Mouse (Mus musculus): Measurements from ENCODE around the gene Crls1. TPM values are rescaled to one million over a fixed set of nuclear protein-coding genes. Genes with fewer than 3 reads are reported as not detected.
A peak's percentile ranks its signal among the peaks of the same experiment; 100 is the strongest.

Gene Crls1
- polyA plus RNA-seq, 1 experiment = 60.4 TPM

DNA sequence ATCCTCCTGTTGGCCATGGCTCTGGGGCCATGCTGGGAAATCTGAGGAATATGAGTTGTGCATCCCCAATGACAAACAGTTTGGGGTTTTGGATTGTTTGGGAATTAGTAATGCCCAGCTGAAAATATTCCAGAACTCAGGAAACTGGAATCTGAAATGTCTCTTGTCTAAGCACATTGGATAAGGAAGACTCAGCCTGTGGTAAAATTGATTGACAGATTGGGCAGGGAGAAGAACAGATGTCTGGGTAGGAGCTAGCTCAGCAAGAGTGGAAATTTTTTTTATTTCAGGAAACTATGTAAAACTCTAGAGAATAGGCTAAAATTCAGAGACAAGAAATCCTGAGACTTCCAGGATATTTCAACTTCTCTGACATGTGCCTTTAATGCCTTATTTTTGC lies 14.0 kb downstream of the Crls1 start:
- Histone ChIP-seq H3K27ac (ENCODE audit: insufficient read depth, low read length) (no peak overlapping the region), H3K4me1 (ENCODE audit: control insufficient read depth, insufficient read depth, low read length) (peaks cover 2% of the 10 kb centered on the region; the same call in 1 of the 2 replicates), H3K4me3 (ENCODE audit: insufficient read depth, low read length) (no peak overlapping the region)
- TF ChIP-seq CTCF (IDR thresholded peaks at IDR 0.05; ENCODE audit: borderline replicate concordance, insufficient read depth, low read length) (no peak), POLR2A (IDR thresholded peaks at IDR 0.05; ENCODE audit: low read depth, low read length) (no peak)

- Histone ChIP-seq H3K27ac (ENCODE audit: insufficient read depth, low read length) (no peak overlapping the region), H3K4me3 (ENCODE audit: insufficient read depth, low read length) (no peak overlapping the region), H3K4me1 (ENCODE audit: control insufficient read depth, insufficient read depth, low read length) (peaks cover 2% of the 10 kb centered on the region; the same call in 1 of the 2 replicates)
- TF ChIP-seq CTCF (IDR thresholded peaks at IDR 0.05; ENCODE audit: borderline replicate concordance, insufficient read depth, low read length) (no peak), POLR2A (IDR thresholded peaks at IDR 0.05; ENCODE audit: low read depth, low read length) (no peak)
These were observed 15.0 kb downstream of the Crls1 start for GRCm38 (mm10) chr2:132861456-132861855.

- Histone ChIP-seq H3K4me1 (ENCODE audit: control insufficient read depth, insufficient read depth, low read length) (peaks cover 2% of the 10 kb centered on the region; the same call in 1 of the 2 replicates), H3K27ac (ENCODE audit: insufficient read depth, low read length) (no peak overlapping the region), H3K4me3 (ENCODE audit: insufficient read depth, low read length) (no peak overlapping the region)
- no peak for TF ChIP-seq CTCF (IDR thresholded peaks at IDR 0.05; ENCODE audit: borderline replicate concordance, insufficient read depth, low read length)
- no peak for TF ChIP-seq POLR2A (IDR thresholded peaks at IDR 0.05; ENCODE audit: low read depth, low read length)
These were observed 16.9 kb downstream of the Crls1 start for GRCm38 (mm10) chr2:132863325-132863724.

GRCm38 (mm10) chr2:132867521-132867920 lies 21.1 kb downstream of the Crls1 start:
- TF ChIP-seq POLR2A (IDR thresholded peaks at IDR 0.05; ENCODE audit: low read depth, low read length) (no peak), CTCF (IDR thresholded peaks at IDR 0.05; ENCODE audit: borderline replicate concordance, insufficient read depth, low read length) (no peak)
- no peak overlapping the region for H3K4me3 ChIP-seq (ENCODE audit: insufficient read depth, low read length)
- no peak overlapping the region for H3K27ac ChIP-seq (ENCODE audit: insufficient read depth, low read length)
- no peaks in the 10 kb centered on the region for H3K4me1 ChIP-seq (ENCODE audit: control insufficient read depth, insufficient read depth, low read length)

DNA sequence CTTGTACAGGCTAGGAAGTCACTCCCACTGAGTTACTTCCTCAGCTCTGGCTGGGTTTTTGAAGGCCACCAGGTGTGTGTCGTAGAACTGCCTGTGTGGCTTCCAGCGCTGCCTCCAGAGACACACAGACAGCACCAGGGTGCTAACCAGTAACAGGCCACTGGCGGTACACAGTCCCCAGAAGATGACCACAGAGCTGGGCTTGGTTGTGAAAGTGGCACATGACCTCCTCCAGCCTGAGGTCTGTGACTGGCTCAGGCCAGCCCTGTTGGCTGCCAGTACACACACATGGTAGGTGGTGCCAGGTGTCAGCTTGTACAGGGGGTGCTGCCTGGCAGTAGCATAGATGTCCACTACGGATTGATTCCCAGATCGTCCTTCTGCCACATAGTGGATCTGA lies 23.2 kb downstream of the Crls1 start:
- H3K27ac ChIP-seq (ENCODE audit: insufficient read depth, low read length) = no peak overlapping the region
- no peaks in the 10 kb centered on the region for H3K4me1 ChIP-seq (ENCODE audit: control insufficient read depth, insufficient read depth, low read length)
- TF ChIP-seq CTCF (IDR thresholded peaks at IDR 0.05; ENCODE audit: borderline replicate concordance, insufficient read depth, low read length) (no peak), POLR2A (IDR thresholded peaks at IDR 0.05; ENCODE audit: low read depth, low read length) (no peak)
- no peak overlapping the region for H3K4me3 ChIP-seq (ENCODE audit: insufficient read depth, low read length)

- H3K4me3 ChIP-seq (ENCODE audit: insufficient read depth, low read length) = no peak overlapping the region
- H3K27ac ChIP-seq (ENCODE audit: insufficient read depth, low read length) = no peak overlapping the region
- H3K4me1 ChIP-seq (ENCODE audit: control insufficient read depth, insufficient read depth, low read length) = no peaks in the 10 kb centered on the region
- TF ChIP-seq POLR2A (IDR thresholded peaks at IDR 0.05; ENCODE audit: low read depth, low read length) (no peak), CTCF (IDR thresholded peaks at IDR 0.05; ENCODE audit: borderline replicate concordance, insufficient read depth, low read length) (no peak)
These were observed 23.8 kb downstream of the Crls1 start for GRCm38 (mm10) chr2:132870286-132870685.

DNA sequence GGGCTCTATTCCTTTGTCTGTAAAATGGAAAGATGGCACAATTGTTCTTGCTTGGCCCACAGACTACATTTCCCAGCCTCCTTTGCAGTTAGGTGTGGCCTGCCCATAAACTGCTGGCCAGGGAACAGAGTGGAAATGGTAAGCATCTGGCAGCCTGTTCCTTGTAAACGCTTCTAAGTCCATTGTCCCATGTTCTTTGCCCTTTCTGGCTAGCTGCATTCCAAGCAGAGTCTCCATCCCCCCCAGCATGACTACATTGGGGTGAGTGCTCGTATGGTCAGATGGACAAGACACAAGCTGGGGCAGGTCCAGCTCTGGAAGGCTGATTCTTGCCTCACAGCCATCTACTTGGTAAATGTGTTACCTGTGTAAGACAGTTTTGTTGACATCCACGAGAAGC lies 25.2 kb downstream of the Crls1 start:
- TF ChIP-seq CTCF (IDR thresholded peaks at IDR 0.05; ENCODE audit: borderline replicate concordance, insufficient read depth, low read length) (no peak), POLR2A (IDR thresholded peaks at IDR 0.05; ENCODE audit: low read depth, low read length) (no peak)
- Histone ChIP-seq H3K27ac (ENCODE audit: insufficient read depth, low read length) (no peak overlapping the region), H3K4me1 (ENCODE audit: control insufficient read depth, insufficient read depth, low read length) (no peaks in the 10 kb centered on the region), H3K4me3 (ENCODE audit: insufficient read depth, low read length) (no peak overlapping the region)

- no peak overlapping the region for H3K4me3 ChIP-seq (ENCODE audit: insufficient read depth, low read length)
- TF ChIP-seq POLR2A (IDR thresholded peaks at IDR 0.05; ENCODE audit: low read depth, low read length) = no peak
- TF ChIP-seq CTCF (IDR thresholded peaks at IDR 0.05; ENCODE audit: borderline replicate concordance, insufficient read depth, low read length) = no peak
- no peak overlapping the region for H3K27ac ChIP-seq (ENCODE audit: insufficient read depth, low read length)
- H3K4me1 ChIP-seq (ENCODE audit: control insufficient read depth, insufficient read depth, low read length) = 0 out of 2 replicates have a peak, but pooled peaks cover 1% of the 10 kb centered on the region
These were observed 27.3 kb downstream of the Crls1 start for GRCm38 (mm10) chr2:132873657-132874326.

GRCm38 (mm10) chr2:132876991-132877390 lies 30.5 kb downstream of the Crls1 start:
- TF ChIP-seq POLR2A (IDR thresholded peaks at IDR 0.05; ENCODE audit: low read depth, low read length) (no peak), CTCF (IDR thresholded peaks at IDR 0.05; ENCODE audit: borderline replicate concordance, insufficient read depth, low read length) (no peak)
- H3K4me3 ChIP-seq (ENCODE audit: insufficient read depth, low read length) = no peak overlapping the region
- H3K27ac ChIP-seq (ENCODE audit: insufficient read depth, low read length) = no peak overlapping the region
- H3K4me1 ChIP-seq (ENCODE audit: control insufficient read depth, insufficient read depth, low read length) = 0 out of 2 replicates have a peak, but pooled peaks cover 2% of the 10 kb centered on the region

DNA sequence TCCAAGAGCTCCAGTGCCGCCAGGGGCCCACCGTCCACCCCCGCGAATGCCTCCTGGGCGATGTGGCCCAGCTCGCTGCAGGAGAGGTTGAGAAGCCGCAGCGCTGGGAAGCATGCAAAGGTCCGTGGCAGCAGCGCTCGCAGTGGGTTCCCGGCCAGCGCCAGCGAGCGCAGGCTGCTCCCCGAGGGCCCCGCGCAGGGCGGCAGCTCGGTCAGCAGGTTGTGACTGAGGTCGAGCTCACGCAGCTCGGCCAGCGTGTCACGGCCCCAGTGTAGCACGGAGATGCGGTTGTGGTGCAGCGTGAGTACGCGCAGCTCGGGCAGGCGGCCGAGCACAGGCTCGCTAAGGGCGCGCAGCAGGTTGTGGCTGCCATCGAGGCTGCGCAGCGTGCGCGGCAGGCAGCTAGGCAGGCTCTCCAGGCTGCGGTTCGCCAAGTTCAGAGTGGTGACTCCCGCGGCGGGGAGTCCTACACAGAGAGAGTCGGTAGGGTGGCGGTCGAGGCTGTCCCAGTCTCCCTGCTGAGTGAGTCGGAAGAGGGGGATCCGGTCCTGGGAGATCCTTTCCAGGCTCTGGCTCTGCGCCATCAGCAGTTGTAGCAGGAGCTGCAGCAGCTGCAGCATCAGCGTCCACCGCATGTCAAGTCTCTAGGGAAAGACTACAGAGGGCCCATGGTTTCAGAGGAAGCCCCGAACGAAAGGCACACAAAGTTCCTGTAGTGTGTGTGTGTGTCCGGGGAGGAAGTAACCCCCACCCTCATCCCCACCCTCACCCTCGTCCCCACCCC lies 33.0 kb downstream of the Crls1 start:
- TF ChIP-seq CTCF (IDR thresholded peaks at IDR 0.05; ENCODE audit: borderline replicate concordance, insufficient read depth, low read length) (no peak), POLR2A (IDR thresholded peaks at IDR 0.05; ENCODE audit: low read depth, low read length) (no peak)
- H3K27ac ChIP-seq (ENCODE audit: insufficient read depth, low read length) = no peak overlapping the region
- peak overlapping the region; percentile 33 for H3K4me3 ChIP-seq (ENCODE audit: insufficient read depth, low read length)

More for the DNA sequence above, 33.0 kb downstream of the Crls1 start:
- H3K4me1 ChIP-seq (ENCODE audit: control insufficient read depth, insufficient read depth, low read length) = 0 out of 2 replicates have a peak, but pooled peaks cover 2% of the 10 kb centered on the region
